Mouse (Mus musculus): ENCODE results near the gene Camkv. TPM values are rescaled to one million over a fixed set of nuclear protein-coding genes. Genes with fewer than 3 reads are reported as not detected.

Camkv gene
- total RNA-seq, 2 experiments from 2014 or later: not detected

DNA sequence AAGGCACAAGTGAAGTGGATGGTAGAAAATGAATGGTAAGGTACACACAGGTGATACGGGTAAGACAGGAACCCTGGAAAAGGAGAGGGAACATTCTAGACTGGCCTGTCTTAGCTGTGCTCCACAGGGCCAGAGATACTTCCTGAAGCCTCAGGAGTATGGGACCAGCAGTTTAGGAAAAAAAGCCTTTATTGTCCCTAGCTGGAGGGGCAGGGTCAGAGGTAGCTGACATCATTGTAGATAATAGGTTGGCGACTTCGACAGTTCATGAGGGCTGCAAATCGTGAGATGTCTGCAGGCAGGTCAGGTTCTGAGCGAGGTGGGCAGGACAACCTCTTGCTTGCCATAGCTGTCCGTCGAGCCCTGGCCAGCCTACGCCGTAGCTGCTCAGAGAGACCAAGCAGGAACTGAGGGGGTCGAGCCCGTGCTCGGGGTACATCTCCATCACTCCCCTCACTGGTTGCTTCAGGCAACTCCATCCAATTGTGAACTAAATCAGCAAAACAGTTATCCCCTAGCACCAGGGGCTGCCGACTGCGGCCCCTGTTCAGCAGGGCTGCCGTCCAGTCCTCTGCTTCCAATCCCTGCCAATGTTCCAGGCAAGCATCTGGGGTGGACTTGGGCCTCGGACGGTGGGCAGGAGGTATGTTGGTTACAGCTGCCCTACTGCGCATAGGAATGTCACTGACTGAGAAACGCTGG is 48.7 kb downstream of the Camkv start:
- no peak for ATAC-seq (replicated peaks; ENCODE audit: low FRiP score, poor library complexity, severe bottlenecking)

- 0 out of 2 replicates have a peak, but pooled peaks have one; percentile 2 for ATAC-seq (replicated peaks; ENCODE audit: low FRiP score, poor library complexity, severe bottlenecking)
Measured at GRCm38 (mm10) chr9:107984754-107985055, 49.2 kb downstream of the Camkv start.

GRCm38 (mm10) chr9:107985131-107986119 is 50.0 kb downstream of the Camkv start, which contains the start of gene Inka1:
Gene Inka1, minus strand, starts transcription at chr9:107985879.
- ATAC-seq (replicated peaks; ENCODE audit: low FRiP score, poor library complexity, severe bottlenecking): peak; percentile 74

GRCm38 (mm10) chr9:107986376-107986775 is 50.9 kb downstream of the Camkv start:
- peak; percentile 39 for ATAC-seq (replicated peaks; ENCODE audit: low FRiP score, poor library complexity, severe bottlenecking)

- ATAC-seq (replicated peaks; ENCODE audit: low FRiP score, poor library complexity, severe bottlenecking): no peak
Measured at GRCm38 (mm10) chr9:107987950-107988349, 52.5 kb downstream of the Camkv start.

GRCm38 (mm10) chr9:107992197-107992596 is 56.7 kb downstream of the Camkv start, which contains the start of gene Cdhr4:
Gene Cdhr4, plus strand, starts transcription at chr9:107992497.
- ATAC-seq (replicated peaks; ENCODE audit: low FRiP score, poor library complexity, severe bottlenecking): no peak

DNA sequence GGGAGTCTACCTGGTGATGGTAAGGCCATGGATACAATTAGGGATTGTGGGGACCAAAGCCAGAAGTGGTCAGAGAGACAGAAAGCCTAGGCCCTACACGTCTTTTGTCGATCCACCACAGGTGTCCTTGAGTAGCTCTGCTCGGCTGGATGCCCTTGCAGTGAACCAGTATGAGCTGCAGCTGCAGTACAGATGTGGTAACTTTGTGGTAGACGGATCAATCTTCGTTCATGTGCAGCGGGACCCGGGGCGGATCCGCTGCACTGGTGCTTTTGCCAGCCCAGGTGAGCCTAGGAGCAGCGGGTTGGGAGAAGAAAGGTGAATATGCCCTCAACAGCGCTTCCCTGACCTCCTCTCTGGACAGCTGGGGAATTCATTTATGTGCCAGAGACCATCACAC is 57.5 kb downstream of the Camkv start:
- ATAC-seq (replicated peaks; ENCODE audit: low FRiP score, poor library complexity, severe bottlenecking): no peak

GRCm38 (mm10) chr9:107994464-107994863 is 59.0 kb downstream of the Camkv start:
- no peak for ATAC-seq (replicated peaks; ENCODE audit: low FRiP score, poor library complexity, severe bottlenecking)

DNA sequence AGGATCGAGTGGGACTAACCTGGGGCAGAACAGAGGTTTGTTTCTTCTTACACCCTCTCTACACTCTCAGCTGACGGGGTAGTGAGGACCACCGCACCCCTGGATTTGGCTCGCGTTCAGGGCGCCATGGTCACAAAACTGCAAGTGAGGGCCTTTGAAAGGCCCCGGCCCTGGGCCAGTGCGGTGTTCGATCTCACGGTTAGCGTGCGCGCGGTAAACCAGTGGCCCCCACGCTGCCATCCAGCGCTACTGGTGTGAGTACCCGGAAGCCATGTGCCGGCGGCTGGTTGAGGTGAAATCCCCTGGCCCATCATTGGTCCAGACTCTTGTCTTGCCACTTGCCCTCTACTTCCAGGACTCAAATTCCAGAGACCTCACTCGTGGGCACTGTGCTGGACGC is 60.0 kb downstream of the Camkv start:
- no peak for ATAC-seq (replicated peaks; ENCODE audit: low FRiP score, poor library complexity, severe bottlenecking)

DNA sequence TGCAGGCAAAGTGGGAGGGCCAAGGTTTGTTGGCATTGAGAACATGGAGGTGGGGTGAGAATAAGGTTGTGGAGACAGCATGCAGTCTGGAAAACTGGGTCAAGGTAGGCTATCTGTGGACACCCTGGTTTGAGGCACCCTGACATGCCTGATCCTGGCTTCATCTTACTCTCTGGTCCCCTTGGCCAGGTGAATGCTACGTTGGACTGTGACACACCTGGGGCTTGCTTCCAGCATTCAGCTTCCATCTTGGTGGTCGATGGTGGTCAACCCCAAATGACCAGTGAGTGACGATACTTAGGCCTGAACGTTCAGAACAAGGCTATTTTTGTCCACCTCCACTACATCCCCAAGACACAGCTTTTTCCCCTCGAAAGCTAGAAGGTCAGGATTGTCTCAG is 60.6 kb downstream of the Camkv start, which contains the start of gene Gm20662:
Gene Gm20662, plus strand, starts transcription at position 301 of the 400 bp plus-strand sequence.
- no peak for ATAC-seq (replicated peaks; ENCODE audit: low FRiP score, poor library complexity, severe bottlenecking)

Other genes with a start within 250 kb of the Camkv start
- not detected in 2 replicates for gene Sema3f, start 225.2 kb upstream of the Camkv start, total RNA-seq (2015; ENCODE audit: low replicate concordance)
- gene Sema3f, start 225.2 kb upstream of the Camkv start, total RNA-seq (2017; ENCODE audit: low replicate concordance): not detected in 2 replicates
- 269 and 283 TPM in 2 replicates for gene Rbm5, start 164.7 kb upstream of the Camkv start, total RNA-seq (2015; ENCODE audit: low replicate concordance)
- gene Rbm5, start 164.7 kb upstream of the Camkv start, total RNA-seq (2017; ENCODE audit: low replicate concordance): 374 and 383 TPM in 2 replicates
- gene Rbm6, start 62.4 kb upstream of the Camkv start, total RNA-seq (2015; ENCODE audit: low replicate concordance): 176 and 204 TPM in 2 replicates
- 216 and 260 TPM in 2 replicates for gene Rbm6, start 62.4 kb upstream of the Camkv start, total RNA-seq (2017; ENCODE audit: low replicate concordance)
- not detected in 2 replicates for gene Mon1a, start 47.5 kb upstream of the Camkv start, total RNA-seq (2015; ENCODE audit: low replicate concordance)
- gene Mon1a, start 47.5 kb upstream of the Camkv start, total RNA-seq (2017; ENCODE audit: low replicate concordance): 0.64 and 3.3 TPM in 2 replicates
- not detected in 2 replicates for gene Mst1r, start 28.8 kb upstream of the Camkv start, total RNA-seq (2015; ENCODE audit: low replicate concordance)
- gene Mst1r, start 28.8 kb upstream of the Camkv start, total RNA-seq (2017; ENCODE audit: low replicate concordance): not detected in 2 replicates
- gene Actl11, start 7.2 kb upstream of the Camkv start, total RNA-seq (2015; ENCODE audit: low replicate concordance): not detected in 2 replicates
- gene Actl11, start 7.2 kb upstream of the Camkv start, total RNA-seq (2017; ENCODE audit: low replicate concordance): not detected in 2 replicates
- gene Traip, start 14.5 kb downstream of the Camkv start, total RNA-seq (2015; ENCODE audit: low replicate concordance): 12.6 and 19.3 TPM in 2 replicates
- 50.4 and 51.5 TPM in 2 replicates for gene Traip, start 14.5 kb downstream of the Camkv start, total RNA-seq (2017; ENCODE audit: low replicate concordance)
- gene Uba7, start 39.8 kb downstream of the Camkv start, total RNA-seq (2015; ENCODE audit: low replicate concordance): 365 and 400 TPM in 2 replicates
- 262 and 332 TPM in 2 replicates for gene Uba7, start 39.8 kb downstream of the Camkv start, total RNA-seq (2017; ENCODE audit: low replicate concordance)
- 1.1 TPM in 1 of 2 replicates, not detected in the other for gene Gm20661, start 47.4 kb downstream of the Camkv start, total RNA-seq (2015; ENCODE audit: low replicate concordance)
- gene Gm20661, start 47.4 kb downstream of the Camkv start, total RNA-seq (2017; ENCODE audit: low replicate concordance): 0.64 and 4.2 TPM in 2 replicates
- gene Inka1, start 50.2 kb downstream of the Camkv start, total RNA-seq (2015; ENCODE audit: low replicate concordance): 26.0 and 44.3 TPM in 2 replicates
- gene Inka1, start 50.2 kb downstream of the Camkv start, total RNA-seq (2017; ENCODE audit: low replicate concordance): 34.4 and 43.8 TPM in 2 replicates
- 14.8 TPM in 1 of 2 replicates, not detected in the other for gene Cdhr4, start 56.8 kb downstream of the Camkv start, total RNA-seq (2015; ENCODE audit: low replicate concordance)
- gene Cdhr4, start 56.8 kb downstream of the Camkv start, total RNA-seq (2017; ENCODE audit: low replicate concordance): 13.3 TPM in 1 of 2 replicates, not detected in the other
- not detected in 2 replicates for gene Gm20662, start 60.7 kb downstream of the Camkv start, total RNA-seq (2015; ENCODE audit: low replicate concordance)
- gene Gm20662, start 60.7 kb downstream of the Camkv start, total RNA-seq (2017; ENCODE audit: low replicate concordance): not detected in 2 replicates
- gene Ip6k1, start 66.8 kb downstream of the Camkv start, total RNA-seq (2015; ENCODE audit: low replicate concordance): 46.5 and 62.5 TPM in 2 replicates
- gene Ip6k1, start 66.8 kb downstream of the Camkv start, total RNA-seq (2017; ENCODE audit: low replicate concordance): 71.1 and 159 TPM in 2 replicates
- 5.8 and 5.9 TPM in 2 replicates for gene Gmppb, start 113.6 kb downstream of the Camkv start, total RNA-seq (2015; ENCODE audit: low replicate concordance)
- 6.4 and 13.9 TPM in 2 replicates for gene Gmppb, start 113.6 kb downstream of the Camkv start, total RNA-seq (2017; ENCODE audit: low replicate concordance)
- 2.2 TPM in 1 of 2 replicates, not detected in the other for gene Amigo3, start 117.5 kb downstream of the Camkv start, total RNA-seq (2015; ENCODE audit: low replicate concordance)
- gene Amigo3, start 117.5 kb downstream of the Camkv start, total RNA-seq (2017; ENCODE audit: low replicate concordance): 1.1 and 3.6 TPM in 2 replicates
- 22.0 and 63.3 TPM in 2 replicates for gene Mst1, start 144.8 kb downstream of the Camkv start, total RNA-seq (2015; ENCODE audit: low replicate concordance)
- 7.7 and 14.1 TPM in 2 replicates for gene Mst1, start 144.8 kb downstream of the Camkv start, total RNA-seq (2017; ENCODE audit: low replicate concordance)
- 1,337 and 1,464 TPM in 2 replicates for gene Rnf123, start 147.7 kb downstream of the Camkv start, total RNA-seq (2015; ENCODE audit: low replicate concordance)
- 890 and 970 TPM in 2 replicates for gene Rnf123, start 147.7 kb downstream of the Camkv start, total RNA-seq (2017; ENCODE audit: low replicate concordance)
- gene Apeh, start 158.9 kb downstream of the Camkv start, total RNA-seq (2015; ENCODE audit: low replicate concordance): 265 and 389 TPM in 2 replicates
- gene Apeh, start 158.9 kb downstream of the Camkv start, total RNA-seq (2017; ENCODE audit: low replicate concordance): 454 and 497 TPM in 2 replicates